12 mouse cellular contexts compared by ENCODE assay signal in the genomic region with DNA sequence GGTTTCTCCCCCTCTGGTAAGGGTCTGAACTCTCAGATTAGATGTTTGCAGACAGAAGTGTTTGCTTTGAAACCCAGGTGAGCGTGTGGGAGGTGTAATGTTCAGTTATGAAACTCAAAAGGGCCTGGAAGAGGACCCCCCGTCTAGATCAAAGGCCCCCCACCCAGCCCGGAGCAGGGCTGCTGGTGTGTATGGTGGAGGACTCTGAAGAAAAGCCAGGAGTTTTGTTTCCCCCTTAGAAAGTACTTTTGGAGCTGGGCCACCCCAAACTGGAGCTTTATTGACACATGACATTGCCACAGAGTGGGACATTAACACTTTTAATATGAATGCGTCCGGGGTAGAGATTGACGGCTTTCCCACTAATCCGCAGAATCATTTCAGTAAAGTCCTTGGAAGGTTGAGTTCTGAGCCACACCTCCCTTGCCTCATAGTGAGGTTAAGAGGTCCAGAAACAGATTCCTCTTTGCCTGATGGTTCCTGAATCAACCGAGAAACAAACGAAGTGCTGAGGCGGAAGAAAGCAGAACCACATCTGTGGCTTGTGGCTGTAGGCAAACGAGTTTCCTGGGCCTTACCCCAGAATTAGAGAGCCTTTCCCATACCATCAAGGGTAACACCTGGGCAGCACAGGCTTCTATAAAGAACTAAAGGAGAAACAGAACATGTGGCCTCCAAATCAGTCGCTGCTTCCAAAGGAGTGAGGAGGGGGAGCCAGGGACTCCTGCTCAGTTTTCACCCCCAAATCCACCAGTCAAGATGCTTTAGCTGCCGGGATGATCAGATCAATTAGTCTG.
DNase-seq lines count a peak whose midpoint lies in the region; ATAC-seq and TF ChIP-seq lines count a peak whose summit lies in the region.
"Had no signal": no experiment of that assay in that cellular context is flagged by ENCODE, and none has a peak within 500 bp of the region (broad histone marks: within the 10 kb centered on the region; RNA-seq: fewer than 3 reads in every experiment).

No protein-coding gene starts in this region.

- H3K27ac ChIP-seq in heart, embryonic 16.5 days (ENCODE audit: low read length): peak overlapping the region; percentile 56
- peak overlapping the region; percentile 54 for H3K27ac ChIP-seq in macrophage
- H3K27ac ChIP-seq in layer of hippocampus, adult 2 months: no peak overlapping the region
- H3K27ac ChIP-seq: embryonic facial prominence, embryonic 13.5 days; heart, embryonic 13.5 days; midbrain, embryonic 12.5 days had no signal

- no peak for ATAC-seq in heart, embryonic 16.5 days (replicated peaks; ENCODE audit: extremely low read depth, insufficient read depth, low FRiP score)

- H3K4me1 ChIP-seq in heart, embryonic 16.5 days (ENCODE audit: control insufficient read depth, insufficient read depth, low read length): peaks cover 24% of the 10 kb centered on the region
- H3K4me1 ChIP-seq: embryonic facial prominence, embryonic 13.5 days had no signal

- no peak for TF ChIP-seq CTCF in layer of hippocampus, adult 2 months (conservative IDR thresholded peaks at IDR 0.05)

- no peaks in the 10 kb centered on the region for H3K27me3 ChIP-seq in heart, embryonic 16.5 days (ENCODE audit: control insufficient read depth, insufficient read depth, low read length)
- H3K27me3 ChIP-seq: embryonic facial prominence, embryonic 13.5 days; heart, embryonic 13.5 days; midbrain, embryonic 12.5 days had no signal

- no peaks in the 10 kb centered on the region for H3K36me3 ChIP-seq in heart, embryonic 16.5 days (ENCODE audit: control insufficient read depth, insufficient read depth)
- H3K36me3 ChIP-seq in macrophage (ENCODE audit: inconsistent target): no peaks in the 10 kb centered on the region
- H3K36me3 ChIP-seq: embryonic facial prominence, embryonic 13.5 days; heart, embryonic 13.5 days; midbrain, embryonic 12.5 days had no signal

- no peak overlapping the region for H3K4me2 ChIP-seq in heart, embryonic 16.5 days (ENCODE audit: low read depth, low read length)
- H3K4me2 ChIP-seq: embryonic facial prominence, embryonic 13.5 days; heart, embryonic 13.5 days; midbrain, embryonic 12.5 days had no signal

- DNase-seq in heart, postnatal 4 days: no peak
- peak; percentile 25 for DNase-seq in testis, postnatal 10 days (ENCODE audit: low spot score)
- no peak for DNase-seq in testis, postnatal 14 days (ENCODE audit: low spot score)
- DNase-seq in right cerebral cortex, postnatal 10 days (ENCODE audit: low spot score in 2 of 2): no peak
- no peak for DNase-seq in cerebellum, adult 18-20 months
- no peak for DNase-seq in layer of hippocampus, adult 2 months (ENCODE audit: low spot score in 2 of 2)
- DNase-seq: kidney, adult 18-20 months had no signal

- no peaks in the 10 kb centered on the region for H3K79me2 ChIP-seq in macrophage (ENCODE audit: inconsistent target)

- WGBS in heart, embryonic 16.5 days: 69% methylated on average over 13 of the region's 13 CpGs
- 21% methylated on average over 13 of the region's 13 CpGs for WGBS in macrophage (ENCODE audit: missing documents)

- no peaks in the 10 kb centered on the region for H3K9me3 ChIP-seq in heart, embryonic 16.5 days (replicated peaks; ENCODE audit: control insufficient read depth, low read length)
- H3K9me3 ChIP-seq: embryonic facial prominence, embryonic 13.5 days; heart, embryonic 13.5 days; midbrain, embryonic 12.5 days had no signal

- no peak overlapping the region for H3K9ac ChIP-seq in heart, embryonic 16.5 days (ENCODE audit: low read length)
- H3K9ac ChIP-seq: embryonic facial prominence, embryonic 13.5 days; heart, embryonic 13.5 days; midbrain, embryonic 12.5 days had no signal

- H3K4me3 ChIP-seq in heart, embryonic 16.5 days (ENCODE audit: low read length): no peak overlapping the region
- H3K4me3 ChIP-seq in macrophage (ENCODE audit: inconsistent target): no peak overlapping the region
- H3K4me3 ChIP-seq in layer of hippocampus, adult 2 months: no peak overlapping the region
- H3K4me3 ChIP-seq: embryonic facial prominence, embryonic 13.5 days; heart, embryonic 13.5 days; midbrain, embryonic 12.5 days had no signal
